Mouse (Mus musculus) lung, embryonic 16.5 days (tissue): ENCODE data around the gene Pla2g4b. TPM values are rescaled to one million over a fixed set of nuclear protein-coding genes. Genes with fewer than 3 reads are reported as not detected.

Experiments used
- ATAC-seq: fragments of 200-750 bp; cut with Nextera tagmentation; 2 replicates; pipeline ENCODE4 v1.8.0; 2017; ENCODE audit warnings: low read depth, mild to moderate bottlenecking, moderate library complexity
- H3K27ac ChIP-seq: fragments of 300-500 bp; sonication (generic); 2 replicates; pipeline ENCODE4 v1.5.1; 2014; ENCODE audit warnings: mild to moderate bottlenecking, control low read depth, low read length
- H3K27me3 ChIP-seq: fragments of 300-500 bp; sonication (generic); 2 replicates; pipeline ENCODE4 v1.6.1; 2014; ENCODE audit warnings: low read depth, low read length, mixed read lengths; ENCODE audit not compliant: control insufficient read depth, insufficient read depth
- H3K36me3 ChIP-seq: fragments of 300-500 bp; sonication (generic); 2 replicates; pipeline ENCODE4 v1.6.1; 2014; ENCODE audit warnings: low read length; ENCODE audit not compliant: control insufficient read depth, insufficient read depth
- H3K4me1 ChIP-seq: fragments of 300-500 bp; sonication (generic); replicated peaks from 2 replicates; pipeline ENCODE4 v1.6.1; 2014; ENCODE audit warnings: low read length, mixed read lengths; ENCODE audit not compliant: control insufficient read depth, insufficient read depth
- H3K4me2 ChIP-seq: fragments of 300-500 bp; sonication (generic); 2 replicates; pipeline ENCODE4 v1.6.1; 2014; ENCODE audit warnings: low read depth, low read length, control low read depth
- H3K4me3 ChIP-seq: fragments of 300-500 bp; sonication (generic); 2 replicates; pipeline ENCODE4 v1.5.1; 2014; ENCODE audit warnings: mild to moderate bottlenecking, low read length, control low read depth
- H3K9ac ChIP-seq: fragments of 300-500 bp; sonication (generic); 2 replicates; pipeline ENCODE4 v1.6.1; 2014; ENCODE audit warnings: low read length, control low read depth
- H3K9me3 ChIP-seq: fragments of 300-500 bp; sonication (generic); 2 replicates; pipeline ENCODE4 v1.6.1; 2016; ENCODE audit warnings: low read length; ENCODE audit not compliant: control insufficient read depth
- WGBS: fragments of 180-500 bp; shearing (Covaris S2); extraction: QIAGEN DNeasy Blood & Tissue Kit; methylation state at CpG from one replicate; pipeline ENCODE4 v1.1.7; 2014; 5-methylcytosine and 5-hydroxymethylcytosine counted together
- microRNA-seq: library from miRNA; unstranded; fragments of <30 nt; microRNA quantifications from one replicate; pipeline ENCODE4, GENCODE M21; 2016
- polyA plus RNA-seq: library from polyadenylated mRNA; unstranded; fragments of >200 nt; fragmentation: Nextera tagmentation; extraction: Ambion mirVana; gene quantifications from 2 replicates; pipeline ENCODE4 v1.2.1, GENCODE M21; 2015

Gene Pla2g4b
- polyA plus RNA-seq, 1 experiment from 2014 or later = 1.1 TPM

- H3K27me3 ChIP-seq = no peaks in the 10 kb centered on the region
- no peaks in the 10 kb centered on the region for H3K36me3 ChIP-seq
- no peaks in the 10 kb centered on the region for H3K9me3 ChIP-seq
- no peak overlapping the region for H3K27ac ChIP-seq
- H3K4me1 ChIP-seq = no peaks in the 10 kb centered on the region; the same call in 1 of the 2 replicates
- H3K9ac ChIP-seq = no peak overlapping the region
- no peak for ATAC-seq
- H3K4me2 ChIP-seq = no peak overlapping the region
- H3K4me3 ChIP-seq = no peak overlapping the region
- WGBS = 79% methylated on average over 3 of the region's 3 CpGs
Measured at GRCm38 (mm10) chr2:120086038-120086437, 52.8 kb downstream of the Pla2g4b start.

- no peak overlapping the region for H3K4me2 ChIP-seq
- no peak overlapping the region for H3K27ac ChIP-seq
- H3K9ac ChIP-seq = no peak overlapping the region
- no peaks in the 10 kb centered on the region for H3K27me3 ChIP-seq
- H3K4me3 ChIP-seq = no peak overlapping the region
- H3K4me1 ChIP-seq = no peaks in the 10 kb centered on the region; the same call in 1 of the 2 replicates
- WGBS = 67% methylated on average over 3 of the region's 3 CpGs
- no peak for ATAC-seq
- no peaks in the 10 kb centered on the region for H3K9me3 ChIP-seq
- H3K36me3 ChIP-seq = no peaks in the 10 kb centered on the region
Measured at GRCm38 (mm10) chr2:120087391-120087790, 54.2 kb downstream of the Pla2g4b start.

GRCm38 (mm10) chr2:120087897-120088296 is 54.7 kb downstream of the Pla2g4b start:
- Histone ChIP-seq H3K27me3 (no peaks in the 10 kb centered on the region), H3K27ac (no peak overlapping the region), H3K9ac (no peak overlapping the region), H3K4me3 (no peak overlapping the region), H3K4me2 (no peak overlapping the region), H3K9me3 (no peaks in the 10 kb centered on the region), H3K4me1 (no peaks in the 10 kb centered on the region; the same call in 1 of the 2 replicates), H3K36me3 (no peaks in the 10 kb centered on the region)
- ATAC-seq = no peak
- WGBS = 88% methylated on average over 2 of the region's 2 CpGs

GRCm38 (mm10) chr2:120090979-120091378 is 57.8 kb downstream of the Pla2g4b start:
- 78% methylated on average over 17 of the region's 17 CpGs for WGBS
- no peak overlapping the region for H3K4me3 ChIP-seq
- no peak for ATAC-seq
- H3K36me3 ChIP-seq = no peaks in the 10 kb centered on the region
- peaks cover 8% of the 10 kb centered on the region for H3K4me1 ChIP-seq
- H3K9ac ChIP-seq = no peak overlapping the region
- no peaks in the 10 kb centered on the region for H3K9me3 ChIP-seq
- H3K27me3 ChIP-seq = no peaks in the 10 kb centered on the region
- H3K4me2 ChIP-seq = no peak overlapping the region
- H3K27ac ChIP-seq = no peak overlapping the region

Small RNAs within 50 kb of the gene (microRNA-seq; reads per million reads assigned to microRNA genes)
- not detected for gene Mir7665

Other genes with a start within 250 kb of the Pla2g4b start
- gene Rpap1, start 245.9 kb upstream of the Pla2g4b start, polyA plus RNA-seq = 28.2 and 31.3 TPM in 2 replicates
- gene Tyro3, start 235.7 kb upstream of the Pla2g4b start, polyA plus RNA-seq = 17.0 and 20.1 TPM in 2 replicates
- 21.9 and 25.4 TPM in 2 replicates for gene Mga, start 136.2 kb upstream of the Pla2g4b start, polyA plus RNA-seq
- gene Mapkbp1, start 60.7 kb upstream of the Pla2g4b start, polyA plus RNA-seq = 3.4 and 3.5 TPM in 2 replicates
- gene Jmjd7, start 5.9 kb upstream of the Pla2g4b start, polyA plus RNA-seq = 21.2 and 22.9 TPM in 2 replicates
- gene Gm28042, start 5.9 kb upstream of the Pla2g4b start, polyA plus RNA-seq = 2.3 and 4.3 TPM in 2 replicates
- gene Ehd4, start 121.2 kb downstream of the Pla2g4b start, polyA plus RNA-seq = 92.8 and 94.7 TPM in 2 replicates
- 0.08 and 0.20 TPM in 2 replicates for gene Pla2g4e, start 211.9 kb downstream of the Pla2g4b start, polyA plus RNA-seq